Mouse (Mus musculus) neural tube, embryonic 13.5 days (tissue): ENCODE results near the gene Car5a. TPM values are rescaled to one million over a fixed set of nuclear protein-coding genes. Genes with fewer than 3 reads are reported as not detected.

Experiments used
- ATAC-seq: fragments of 200-750 bp; cut with Nextera tagmentation; 2 replicates; pipeline ENCODE4 v1.8.0; 2017; ENCODE audit warnings: low read depth, mild to moderate bottlenecking, moderate TSS enrichment, moderate library complexity
- H3K27ac ChIP-seq: fragments of 300-500 bp; sonication (generic); replicated peaks from 2 replicates; pipeline ENCODE4 v1.5.1; 2015; ENCODE audit warnings: moderate library complexity, mild to moderate bottlenecking, inconsistent platforms
- H3K27me3 ChIP-seq: fragments of 300-500 bp; sonication (generic); 2 replicates; pipeline ENCODE4 v1.6.1; 2015; ENCODE audit warnings: mild to moderate bottlenecking, inconsistent platforms
- H3K36me3 ChIP-seq: fragments of 300-500 bp; sonication (generic); 2 replicates; pipeline ENCODE4 v1.6.1; 2015; ENCODE audit warnings: mild to moderate bottlenecking, inconsistent platforms
- H3K4me1 ChIP-seq: fragments of 300-500 bp; sonication (generic); replicated peaks from 2 replicates; pipeline ENCODE4 v1.6.1; 2015; ENCODE audit warnings: inconsistent platforms
- H3K4me2 ChIP-seq: fragments of 300-500 bp; sonication (generic); 2 replicates; pipeline ENCODE4 v1.6.1; 2015; ENCODE audit warnings: inconsistent platforms, mild to moderate bottlenecking, moderate library complexity
- H3K4me3 ChIP-seq: fragments of 300-500 bp; sonication (generic); 2 replicates; pipeline ENCODE4 v1.5.1; 2015; ENCODE audit warnings: mild to moderate bottlenecking, inconsistent platforms
- H3K9ac ChIP-seq: fragments of 300-500 bp; sonication (generic); 2 replicates; pipeline ENCODE4 v1.6.1; 2015; ENCODE audit warnings: moderate library complexity, mild to moderate bottlenecking, inconsistent platforms
- H3K9me3 ChIP-seq: fragments of 300-500 bp; sonication (generic); 2 replicates; pipeline ENCODE4 v1.6.1; 2016; ENCODE audit warnings: inconsistent platforms
- WGBS: fragments of 180-500 bp; shearing (Covaris S2); methylation state at CpG from one replicate; pipeline ENCODE4 v1.1.7; 2015; 5-methylcytosine and 5-hydroxymethylcytosine counted together
- polyA plus RNA-seq: library from polyadenylated mRNA; unstranded; fragments of >200 nt; fragmentation: Nextera tagmentation; extraction: Ambion mirVana; gene quantifications from 2 replicates; pipeline ENCODE4 v1.2.1, GENCODE M21; 2015

Gene Car5a
- polyA plus RNA-seq, 1 experiment from 2014 or later: 0.31 TPM

DNA sequence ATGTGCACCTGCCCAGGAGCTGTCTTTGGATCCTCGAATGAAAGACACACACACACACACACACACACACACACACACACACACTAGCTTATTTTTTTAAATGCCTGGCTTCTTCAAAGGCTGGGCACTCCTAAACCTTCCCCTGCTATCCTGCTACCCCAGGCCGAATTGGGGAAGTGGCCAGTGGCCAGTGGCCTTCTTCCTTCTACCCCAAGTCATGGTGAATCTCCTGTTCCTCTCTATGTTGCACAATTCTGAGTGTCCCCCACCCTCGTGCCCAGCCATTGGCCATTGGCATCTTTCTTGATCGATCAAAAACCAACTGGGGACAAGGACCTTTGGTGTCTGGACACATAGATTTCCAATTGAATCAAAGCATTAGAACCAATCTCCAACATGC, 14.7 kb downstream of the Car5a start:
- no peak overlapping the region for H3K9ac ChIP-seq
- no peaks in the 10 kb centered on the region for H3K27me3 ChIP-seq
- H3K36me3 ChIP-seq: no peaks in the 10 kb centered on the region
- ATAC-seq: no peak
- H3K4me1 ChIP-seq: peaks cover 9% of the 10 kb centered on the region
- H3K4me3 ChIP-seq: no peak overlapping the region
- 87% methylated on average over 4 of the region's 4 CpGs for WGBS
- H3K9me3 ChIP-seq: no peaks in the 10 kb centered on the region
- H3K27ac ChIP-seq: no peak overlapping the region
- no peak overlapping the region for H3K4me2 ChIP-seq

DNA sequence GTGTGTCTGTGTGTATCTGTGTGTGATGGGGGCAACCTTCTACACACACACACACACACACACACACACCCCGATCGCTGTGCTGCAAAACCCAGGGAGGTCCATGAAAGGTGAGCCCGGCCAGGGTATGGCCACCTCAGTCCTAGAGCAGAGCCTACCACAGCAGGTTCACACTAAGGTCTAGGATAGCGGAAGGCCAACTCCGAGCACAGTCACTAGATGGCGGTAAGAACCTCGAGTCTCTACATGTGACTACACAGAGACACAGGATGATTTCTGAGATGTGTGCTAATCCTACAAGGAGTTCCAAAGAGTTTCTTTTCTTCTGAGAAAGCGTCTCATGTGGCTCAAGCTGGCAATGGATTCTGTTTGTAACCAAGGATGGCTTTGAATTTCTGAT, 17.4 kb downstream of the Car5a start:
- 53% methylated on average over 8 of the region's 8 CpGs for WGBS
- H3K4me2 ChIP-seq: no peak overlapping the region
- no peaks in the 10 kb centered on the region for H3K36me3 ChIP-seq
- H3K27me3 ChIP-seq: no peaks in the 10 kb centered on the region
- no peaks in the 10 kb centered on the region for H3K9me3 ChIP-seq
- no peaks in the 10 kb centered on the region for H3K4me1 ChIP-seq
- no peak overlapping the region for H3K4me3 ChIP-seq
- H3K9ac ChIP-seq: no peak overlapping the region
- no peak overlapping the region for H3K27ac ChIP-seq
- ATAC-seq: no peak

DNA sequence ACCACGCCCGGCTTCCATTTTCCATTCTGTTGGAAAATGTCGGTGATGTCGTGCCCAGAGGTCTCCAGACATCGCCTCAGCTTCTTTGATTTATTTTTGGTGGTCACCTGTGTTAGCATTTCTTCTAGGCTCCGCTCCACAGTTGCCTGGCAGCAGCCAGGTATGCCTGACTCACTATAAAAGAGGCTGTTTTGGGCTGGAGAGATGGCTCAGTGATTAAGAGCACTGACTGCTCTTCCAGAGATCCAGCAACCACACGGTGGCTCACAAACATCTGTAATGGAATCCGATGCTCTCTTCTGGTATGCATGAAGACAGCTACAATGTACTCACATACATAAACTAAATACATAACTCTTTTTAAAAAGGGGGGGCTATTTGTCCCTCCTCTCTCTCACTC, 18.4 kb downstream of the Car5a start:
- 69% methylated on average over 8 of the region's 8 CpGs for WGBS
- Histone ChIP-seq H3K36me3 (no peaks in the 10 kb centered on the region), H3K4me3 (no peak overlapping the region), H3K4me1 (peaks cover 5% of the 10 kb centered on the region; the same call in 1 of the 2 replicates), H3K4me2 (no peak overlapping the region), H3K27ac (no peak overlapping the region), H3K27me3 (no peaks in the 10 kb centered on the region), H3K9ac (no peak overlapping the region), H3K9me3 (no peaks in the 10 kb centered on the region)
- no peak for ATAC-seq

DNA sequence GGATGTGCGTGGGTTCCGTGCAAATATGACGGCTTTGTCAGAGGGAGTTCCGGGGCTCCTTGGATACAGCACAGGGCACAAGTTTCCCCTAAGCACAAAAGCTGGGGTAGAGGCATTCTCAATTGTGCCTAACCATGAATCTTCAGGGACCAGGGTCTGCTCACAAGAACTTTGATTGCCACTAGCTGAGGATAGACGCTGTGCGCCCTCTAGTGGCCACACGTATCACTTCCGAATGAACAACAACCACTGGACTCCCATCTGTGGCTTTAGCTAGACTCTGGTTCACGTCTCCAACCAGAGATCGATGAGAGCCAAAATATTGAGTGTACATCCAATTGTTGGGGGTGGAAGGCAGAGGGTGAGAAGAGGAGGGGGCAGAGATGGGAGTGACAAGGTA, 19.1 kb downstream of the Car5a start:
- 28% methylated on average over 10 of the region's 10 CpGs for WGBS
- Histone ChIP-seq H3K4me2 (no peak overlapping the region), H3K4me1 (peaks cover 9% of the 10 kb centered on the region; the same call in 1 of the 2 replicates), H3K27ac (no peak overlapping the region), H3K4me3 (no peak overlapping the region), H3K9me3 (no peaks in the 10 kb centered on the region), H3K27me3 (no peaks in the 10 kb centered on the region), H3K9ac (no peak overlapping the region), H3K36me3 (no peaks in the 10 kb centered on the region)
- 0 out of 2 replicates have a peak, but pooled peaks have one; percentile 13 for ATAC-seq

DNA sequence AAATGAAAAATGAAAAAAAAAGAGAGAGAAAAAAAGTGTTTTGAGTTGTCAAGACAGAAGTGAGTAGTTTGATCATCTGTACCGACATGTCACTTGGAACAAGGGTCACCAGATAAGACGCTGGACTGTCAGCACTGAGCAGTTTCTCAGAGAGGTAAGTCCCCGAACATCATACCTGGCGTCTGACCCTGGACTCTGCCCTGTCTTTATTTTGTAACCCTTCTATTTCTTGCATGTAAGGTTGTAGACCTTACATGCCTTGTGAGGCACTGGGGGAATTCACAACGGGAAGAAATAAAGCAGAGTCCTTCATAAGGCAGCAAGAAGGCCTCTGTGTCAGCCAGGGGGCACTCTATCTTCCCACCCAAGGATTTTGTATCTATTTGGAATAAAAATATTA, 20.0 kb downstream of the Car5a start:
- peaks cover 15% of the 10 kb centered on the region for H3K4me1 ChIP-seq
- no peaks in the 10 kb centered on the region for H3K27me3 ChIP-seq
- no peaks in the 10 kb centered on the region for H3K36me3 ChIP-seq
- WGBS: 88% methylated on average over 5 of the region's 5 CpGs
- no peak for ATAC-seq
- no peak overlapping the region for H3K4me3 ChIP-seq
- no peak overlapping the region for H3K4me2 ChIP-seq
- H3K9ac ChIP-seq: no peak overlapping the region
- H3K27ac ChIP-seq: no peak overlapping the region
- H3K9me3 ChIP-seq: no peaks in the 10 kb centered on the region

DNA sequence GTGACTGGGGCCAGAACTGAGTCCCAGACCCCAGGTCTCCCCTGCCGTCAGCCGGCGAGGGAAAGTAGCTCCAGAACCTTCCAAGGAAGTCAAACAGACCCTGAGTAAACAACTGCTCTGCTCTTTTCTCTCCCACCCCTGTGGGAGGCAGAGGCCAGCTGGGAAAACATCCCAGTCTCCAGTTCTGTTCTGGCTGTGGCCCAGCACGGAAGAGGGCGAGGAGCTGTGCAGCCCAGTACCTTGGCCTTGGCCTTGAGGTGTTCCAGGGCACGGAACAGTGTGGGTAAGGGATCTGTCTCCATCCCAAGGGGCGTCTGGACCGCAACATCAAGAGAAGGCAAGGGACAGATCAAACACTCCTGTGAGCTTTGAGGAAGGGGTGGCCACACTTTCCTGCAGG, 22.6 kb downstream of the Car5a start:
- WGBS: 66% methylated on average over 8 of the region's 8 CpGs
- Histone ChIP-seq H3K9me3 (no peaks in the 10 kb centered on the region), H3K4me1 (peaks cover 22% of the 10 kb centered on the region), H3K27me3 (no peaks in the 10 kb centered on the region), H3K27ac (peak overlapping the region; percentile 67), H3K4me3 (no peak overlapping the region), H3K36me3 (no peaks in the 10 kb centered on the region), H3K9ac (no peak overlapping the region), H3K4me2 (no peak overlapping the region)
- 0 out of 2 replicates have a peak, but pooled peaks have one; percentile 28 for ATAC-seq

DNA sequence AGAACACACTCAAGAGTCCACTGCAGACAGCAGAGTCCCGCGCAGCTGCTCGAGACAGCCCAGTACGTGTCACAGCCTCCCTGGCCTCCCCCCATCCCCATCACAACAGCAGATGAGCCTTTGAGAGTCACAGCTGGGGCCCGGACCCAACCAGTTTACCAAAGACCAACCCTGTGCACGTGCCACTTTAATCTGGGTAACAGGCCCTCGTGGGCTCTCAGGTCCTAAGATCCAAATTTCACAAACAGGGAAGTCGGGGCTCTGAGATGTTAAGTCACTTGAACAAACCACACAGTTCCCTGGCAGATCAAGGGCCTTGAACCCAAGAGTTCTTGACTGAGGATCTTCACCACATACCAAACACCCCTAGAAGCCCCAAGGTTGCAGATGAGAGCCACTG, 23.1 kb downstream of the Car5a start:
- WGBS: 62% methylated on average over 8 of the region's 8 CpGs
- Histone ChIP-seq H3K9me3 (no peaks in the 10 kb centered on the region), H3K4me3 (no peak overlapping the region), H3K9ac (no peak overlapping the region), H3K4me2 (no peak overlapping the region), H3K27me3 (no peaks in the 10 kb centered on the region), H3K36me3 (no peaks in the 10 kb centered on the region), H3K4me1 (peaks cover 22% of the 10 kb centered on the region), H3K27ac (peak overlapping the region; percentile 67)
- ATAC-seq: no peak

DNA sequence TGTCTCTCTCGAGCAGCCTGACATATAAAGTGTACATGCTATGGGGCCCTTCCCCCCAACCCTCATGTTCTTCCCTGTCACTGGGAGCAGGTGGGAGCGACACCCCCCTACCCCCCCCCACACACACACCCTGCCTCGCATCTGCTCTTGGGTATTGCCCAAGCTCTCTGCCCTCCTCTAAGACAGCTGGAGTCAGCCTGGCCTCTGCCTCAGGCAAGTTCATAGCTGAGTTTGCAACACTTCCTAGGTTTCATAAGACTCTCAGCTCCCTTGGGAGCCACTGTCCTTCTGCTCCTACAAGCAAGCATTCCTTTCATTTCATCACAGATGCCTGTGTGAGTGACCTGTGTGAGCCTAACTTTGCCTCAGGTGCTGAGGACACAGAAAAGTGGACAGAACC, 25.0 kb downstream of the Car5a start:
- ATAC-seq: no peak
- Histone ChIP-seq H3K36me3 (no peaks in the 10 kb centered on the region), H3K4me1 (peaks cover 22% of the 10 kb centered on the region), H3K4me2 (no peak overlapping the region), H3K9ac (no peak overlapping the region), H3K9me3 (no peaks in the 10 kb centered on the region), H3K4me3 (no peak overlapping the region), H3K27ac (peak overlapping the region; percentile 13; the same call in 1 of the 2 replicates), H3K27me3 (no peaks in the 10 kb centered on the region)
- WGBS: 26% methylated on average over 3 of the region's 3 CpGs

DNA sequence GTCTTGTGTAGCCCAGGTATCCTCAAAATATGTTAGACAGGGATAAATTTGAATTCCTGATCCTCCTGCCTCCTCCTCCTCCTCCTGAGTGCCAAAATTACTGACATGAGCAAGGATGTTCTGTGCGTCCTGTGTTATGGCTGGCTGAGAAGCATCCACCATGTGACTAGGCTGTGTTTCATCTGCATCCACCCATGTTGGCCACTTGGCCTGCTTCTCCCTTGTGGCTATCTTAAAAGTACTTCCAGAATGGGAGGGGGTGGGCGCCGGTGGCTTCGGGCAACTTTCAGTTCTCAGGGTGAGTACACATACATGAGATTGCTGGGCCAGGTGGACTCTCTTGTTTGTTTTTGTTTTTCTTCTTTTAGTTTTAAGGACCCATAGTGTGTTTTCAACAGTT, 25.5 kb downstream of the Car5a start:
- Histone ChIP-seq H3K27ac (no peak overlapping the region), H3K9me3 (no peaks in the 10 kb centered on the region), H3K4me2 (no peak overlapping the region), H3K27me3 (no peaks in the 10 kb centered on the region), H3K36me3 (no peaks in the 10 kb centered on the region), H3K4me3 (no peak overlapping the region), H3K9ac (no peak overlapping the region), H3K4me1 (peaks cover 22% of the 10 kb centered on the region)
- ATAC-seq: no peak
- 76% methylated on average over 4 of the region's 4 CpGs for WGBS

DNA sequence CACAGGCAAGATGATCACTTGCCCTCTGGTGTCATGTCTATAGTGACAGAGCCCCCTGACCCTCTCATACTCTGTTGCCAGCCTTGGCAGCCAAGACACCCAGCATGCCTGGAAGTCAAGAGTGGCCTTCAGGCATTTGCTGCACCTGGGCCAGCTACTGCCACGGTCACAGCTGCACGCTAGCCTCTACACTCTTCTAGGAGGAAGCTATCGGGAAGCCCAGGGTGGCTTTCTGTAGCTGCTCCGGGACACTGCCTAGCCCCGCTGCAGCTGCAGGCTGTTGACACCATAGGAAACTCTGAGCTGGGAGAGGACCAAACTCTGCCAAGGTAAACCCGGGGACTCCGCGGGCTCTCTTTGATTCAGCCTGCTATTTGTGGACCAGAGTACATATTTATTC, 31.3 kb downstream of the Car5a start:
- peaks cover 11% of the 10 kb centered on the region for H3K27me3 ChIP-seq
- no peaks in the 10 kb centered on the region; the same call in 1 of the 2 replicates for H3K4me1 ChIP-seq
- H3K27ac ChIP-seq: no peak overlapping the region
- H3K36me3 ChIP-seq: no peaks in the 10 kb centered on the region
- WGBS: 78% methylated on average over 8 of the region's 8 CpGs
- no peak overlapping the region for H3K4me3 ChIP-seq
- no peak for ATAC-seq
- H3K9me3 ChIP-seq: no peaks in the 10 kb centered on the region
- H3K9ac ChIP-seq: no peak overlapping the region
- H3K4me2 ChIP-seq: no peak overlapping the region

DNA sequence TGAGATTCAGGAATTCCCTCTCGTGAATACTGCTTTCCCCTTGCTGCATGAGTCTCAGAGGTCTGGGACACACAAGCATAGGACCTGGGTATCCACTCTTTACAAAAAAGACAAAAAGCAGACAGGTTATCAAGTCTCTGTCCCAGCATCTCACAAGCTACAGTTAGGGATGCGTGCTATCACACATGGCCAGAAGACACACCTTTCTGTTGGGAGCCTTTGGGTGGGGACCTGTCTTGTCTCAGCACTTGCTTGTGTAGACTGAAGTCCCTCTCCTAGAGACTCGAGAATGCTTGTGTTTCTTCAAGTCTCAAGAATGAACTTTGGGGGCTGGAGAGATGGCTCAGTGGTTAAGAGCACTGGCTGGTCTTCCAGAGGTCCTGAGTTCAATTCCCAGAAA, 31.9 kb downstream of the Car5a start:
- H3K36me3 ChIP-seq: no peaks in the 10 kb centered on the region
- H3K27me3 ChIP-seq: peaks cover 11% of the 10 kb centered on the region
- no peak overlapping the region for H3K9ac ChIP-seq
- H3K4me2 ChIP-seq: no peak overlapping the region
- H3K4me3 ChIP-seq: no peak overlapping the region
- ATAC-seq: no peak
- H3K27ac ChIP-seq: peak overlapping the region; percentile 52; the same call in 1 of the 2 replicates
- H3K9me3 ChIP-seq: no peaks in the 10 kb centered on the region
- 67% methylated on average over 3 of the region's 3 CpGs for WGBS
- H3K4me1 ChIP-seq: peaks cover 3% of the 10 kb centered on the region

DNA sequence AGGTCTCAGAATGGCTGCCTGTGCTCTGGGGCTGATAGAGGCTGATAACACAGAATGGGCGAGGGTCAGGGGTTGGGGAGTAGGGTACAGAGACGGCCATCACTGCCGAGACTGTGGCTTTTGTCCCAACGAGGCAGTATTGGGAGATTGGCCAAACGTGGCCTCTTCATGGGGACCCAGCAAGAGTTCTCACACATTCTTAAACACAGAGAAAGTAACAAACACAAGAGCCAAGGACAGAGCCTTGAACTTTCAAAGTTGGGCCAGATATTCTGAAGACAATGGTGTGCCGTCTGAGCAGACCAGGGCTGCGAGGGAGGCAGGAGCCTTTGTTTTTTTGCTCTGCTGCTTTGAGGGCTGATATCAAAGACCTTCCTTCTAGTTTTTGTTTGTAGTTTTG, 32.7 kb downstream of the Car5a start:
- WGBS: 73% methylated on average over 7 of the region's 7 CpGs
- H3K27me3 ChIP-seq: peaks cover 11% of the 10 kb centered on the region
- H3K4me3 ChIP-seq: no peak overlapping the region
- ATAC-seq: no peak
- H3K4me2 ChIP-seq: no peak overlapping the region
- no peaks in the 10 kb centered on the region for H3K36me3 ChIP-seq
- H3K4me1 ChIP-seq: peaks cover 5% of the 10 kb centered on the region
- no peaks in the 10 kb centered on the region for H3K9me3 ChIP-seq
- H3K9ac ChIP-seq: no peak overlapping the region
- peak overlapping the region; percentile 42 for H3K27ac ChIP-seq

DNA sequence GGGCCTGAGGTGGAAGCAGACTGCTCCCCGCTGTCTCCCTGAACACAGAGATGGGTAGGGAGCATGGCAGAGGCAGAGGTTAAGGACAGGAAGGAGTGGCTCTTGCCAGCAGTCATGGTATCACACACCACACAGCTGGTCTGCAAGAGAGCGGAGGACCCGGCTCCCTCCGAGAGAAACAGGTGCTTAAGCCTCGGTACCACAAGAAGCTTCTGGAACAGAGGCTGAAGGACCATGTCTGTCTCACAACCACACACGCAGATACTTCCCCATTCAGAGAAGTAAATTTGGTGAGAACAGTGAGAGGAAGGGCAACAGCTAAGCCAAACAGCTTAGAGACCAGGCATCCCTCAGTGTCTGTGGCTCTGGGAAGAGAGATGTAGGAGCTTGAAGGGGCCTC, 33.3 kb downstream of the Car5a start:
- no peak overlapping the region for H3K4me3 ChIP-seq
- peaks cover 11% of the 10 kb centered on the region for H3K27me3 ChIP-seq
- H3K9me3 ChIP-seq: no peaks in the 10 kb centered on the region
- H3K27ac ChIP-seq: peak overlapping the region; percentile 42
- WGBS: 89% methylated on average over 6 of the region's 6 CpGs
- peaks cover 9% of the 10 kb centered on the region for H3K4me1 ChIP-seq
- no peak overlapping the region for H3K4me2 ChIP-seq
- H3K36me3 ChIP-seq: no peaks in the 10 kb centered on the region
- ATAC-seq: no peak
- no peak overlapping the region for H3K9ac ChIP-seq
